Mouse (Mus musculus): ENCODE data around the gene Gapvd1. TPM values are rescaled to one million over a fixed set of nuclear protein-coding genes. Genes with fewer than 3 reads are reported as not detected.
"Not testable (repeated sequence)": the region's sequence is repeated elsewhere in the genome, so short reads cannot be mapped to it uniquely, and the experiment has no call there.

Gapvd1 gene
- total RNA-seq, 2 experiments from 2014 or later, result 93.3 to 109 TPM

DNA sequence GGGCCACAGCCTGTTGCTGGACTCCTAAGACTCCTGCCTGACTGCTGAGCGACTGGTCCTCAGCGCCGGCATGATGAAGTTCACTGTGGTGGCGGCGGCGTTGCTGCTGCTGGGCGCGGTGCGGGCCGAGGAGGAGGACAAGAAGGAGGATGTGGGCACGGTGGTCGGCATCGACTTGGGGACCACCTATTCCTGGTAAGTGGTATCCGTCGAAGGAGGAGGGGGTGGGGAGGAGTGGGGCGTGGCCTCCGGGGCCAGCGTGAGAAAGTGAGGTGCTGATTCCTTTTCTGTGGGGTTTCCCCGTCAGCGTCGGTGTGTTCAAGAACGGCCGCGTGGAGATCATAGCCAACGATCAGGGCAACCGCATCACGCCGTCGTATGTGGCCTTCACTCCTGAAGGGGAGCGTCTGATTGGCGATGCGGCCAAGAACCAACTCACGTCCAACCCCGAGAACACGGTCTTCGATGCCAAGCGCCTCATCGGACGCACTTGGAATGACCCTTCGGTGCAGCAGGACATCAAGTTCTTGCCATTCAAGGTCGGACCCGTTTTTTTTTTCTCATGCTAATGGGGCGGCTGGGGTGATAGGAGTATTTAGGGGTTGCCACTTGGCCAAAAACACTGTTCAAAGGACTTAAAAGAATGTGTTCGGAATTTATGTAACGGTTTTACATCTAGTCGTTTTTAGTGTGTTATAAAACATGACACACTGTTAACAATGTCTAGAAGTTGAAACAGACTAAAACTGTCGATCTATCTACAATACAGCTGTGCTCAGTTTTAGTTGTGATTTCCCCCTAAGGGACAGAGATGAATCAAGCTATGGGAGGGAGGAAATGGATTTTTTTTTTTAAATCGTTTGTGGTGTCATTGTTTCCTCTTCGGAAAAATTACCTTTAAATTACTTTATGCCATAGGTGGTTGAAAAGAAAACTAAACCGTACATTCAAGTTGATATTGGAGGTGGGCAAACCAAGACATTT lies 17.5 kb upstream of the Gapvd1 start:
- intact Hi-C loops (cut with DNase I), result no loop called here
- DNase-seq (ENCODE audit: low spot score in 2 of 2), result no peak

DNA sequence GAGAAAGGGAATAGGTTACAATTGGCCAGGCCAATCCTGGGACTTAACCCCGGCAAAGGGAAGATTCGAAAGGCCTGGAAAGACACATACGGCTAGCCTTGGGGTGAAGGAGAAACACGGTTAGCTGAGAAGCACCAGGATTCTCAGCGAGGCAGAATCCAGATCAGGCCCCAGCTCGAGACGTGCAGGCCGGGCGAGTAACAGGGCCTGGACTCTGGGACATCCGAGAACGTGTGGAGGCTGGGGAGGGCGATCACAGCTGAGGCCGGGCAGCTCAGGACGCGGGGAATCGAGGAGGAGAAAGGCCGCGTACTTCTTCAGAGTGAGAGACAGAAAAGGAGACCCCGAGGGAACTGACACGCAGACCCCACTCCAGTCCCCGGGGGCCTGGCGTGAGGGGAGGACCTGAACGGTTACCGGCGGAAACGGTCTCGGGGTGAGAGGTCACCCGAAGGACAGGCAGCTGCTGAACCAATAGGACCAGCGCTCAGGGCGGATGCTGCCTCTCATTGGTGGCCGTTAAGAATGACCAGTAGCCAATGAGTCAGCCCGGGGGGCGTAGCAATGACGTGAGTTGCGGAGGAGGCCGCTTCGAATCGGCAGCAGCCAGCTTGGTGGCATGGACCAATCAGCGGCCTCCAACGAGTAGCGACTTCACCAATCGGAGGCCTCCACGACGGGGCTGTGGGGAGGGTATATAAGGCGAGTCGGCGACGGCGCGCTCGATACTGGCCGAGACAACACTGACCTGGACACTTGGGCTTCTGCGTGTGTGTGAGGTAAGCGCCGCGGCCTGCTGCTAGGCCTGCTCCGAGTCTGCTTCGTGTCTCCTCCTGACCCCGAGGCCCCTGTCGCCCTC lies 16.6 kb upstream of the Gapvd1 start, which contains the start of gene Hspa5:
TSS of gene Hspa5 (plus strand) at position 603 of the 859 bp plus-strand sequence.
- DNase-seq (ENCODE audit: low spot score in 2 of 2), result peak; percentile 99
- intact Hi-C loops (cut with DNase I), result loop anchor here (2.0 kb wide), 1 partner anchor 17 kb away; the partner anchor contains the start of gene Gapvd1

DNA sequence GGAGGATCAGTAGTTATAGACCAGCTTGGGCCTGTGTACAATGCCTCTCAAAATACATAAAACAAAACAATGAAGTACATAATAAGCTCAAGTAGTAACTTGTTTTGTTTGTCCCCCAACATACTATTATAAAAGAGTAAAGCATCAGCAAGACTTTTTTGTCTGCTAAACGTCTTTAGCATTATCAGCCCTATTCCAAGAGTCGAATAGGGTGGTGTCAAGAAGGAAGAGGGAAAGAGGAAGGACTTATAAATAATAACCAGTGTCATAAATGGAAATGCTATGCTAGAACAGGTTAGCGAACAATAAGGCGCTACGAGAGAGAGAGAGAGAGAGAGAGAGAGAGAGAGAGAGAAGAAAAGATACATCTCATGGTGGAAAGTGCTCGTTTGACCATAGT lies 15.9 kb upstream of the Gapvd1 start:
- no peak for DNase-seq (ENCODE audit: low spot score in 2 of 2)
- intact Hi-C loops (cut with DNase I), result loop anchor here (2.0 kb wide), 1 partner anchor 16 kb away; the partner anchor contains the start of gene Gapvd1

GRCm38 (mm10) chr2:34770049-34770448 lies 15.0 kb upstream of the Gapvd1 start:
- intact Hi-C loops (cut with DNase I), result loop anchor here (2.0 kb wide), 1 partner anchor 15 kb away; the partner anchor contains the start of gene Gapvd1

DNA sequence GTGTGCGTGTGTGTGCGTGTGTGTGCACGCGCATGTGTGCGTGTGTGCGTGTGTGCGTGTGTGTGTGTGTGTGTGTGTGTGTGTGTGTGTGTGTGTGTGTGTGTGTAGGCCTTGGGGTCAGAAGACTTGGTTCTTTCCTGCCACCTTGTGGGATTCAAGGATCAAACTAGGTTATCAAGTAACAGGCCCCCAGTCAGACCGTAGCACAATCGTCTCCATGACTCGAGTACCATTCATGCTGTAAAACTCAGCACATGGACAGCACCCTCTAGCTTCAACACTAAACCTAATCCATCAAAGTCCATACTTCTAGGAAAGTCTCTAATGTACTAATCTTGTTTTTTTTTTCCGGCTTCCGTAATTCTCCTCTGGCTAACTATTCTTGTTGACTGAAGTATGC lies 9.8 kb upstream of the Gapvd1 start:
- DNase-seq (ENCODE audit: low spot score in 2 of 2), result no peak
- intact Hi-C loops (cut with DNase I), result no loop called here

More at GRCm38 (mm10) chr2:34770049-34770448, 15.0 kb upstream of the Gapvd1 start:
- no peak for DNase-seq (ENCODE audit: low spot score in 2 of 2)

GRCm38 (mm10) chr2:34762872-34763271 lies 7.8 kb upstream of the Gapvd1 start:
- no peak for DNase-seq (ENCODE audit: low spot score in 2 of 2)

DNA sequence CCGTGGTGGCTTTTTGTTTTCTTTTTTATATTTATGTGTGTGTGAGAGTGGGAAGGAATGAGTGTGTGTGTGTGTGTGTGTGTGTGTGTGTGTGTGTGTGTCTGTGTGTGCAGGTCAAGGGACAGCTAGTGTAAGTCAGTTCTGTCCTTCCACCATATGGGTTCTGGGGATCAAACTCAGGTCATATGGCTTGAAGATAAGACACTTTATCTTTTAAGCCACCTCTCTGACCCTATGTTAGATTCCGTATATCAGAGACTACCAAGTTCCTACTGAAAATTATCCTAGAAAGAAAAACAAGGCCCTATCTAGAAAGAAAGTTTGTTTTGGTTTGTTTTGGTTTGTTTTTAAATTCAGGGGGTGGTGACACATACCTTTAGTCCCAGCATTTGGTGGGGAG lies 7.1 kb upstream of the Gapvd1 start:
- intact Hi-C loops (cut with DNase I), result no loop called here
- no peak for DNase-seq (ENCODE audit: low spot score in 2 of 2)

More at GRCm38 (mm10) chr2:34762872-34763271, 7.8 kb upstream of the Gapvd1 start:
- intact Hi-C loops (cut with DNase I), result no loop called here

- DNase-seq (ENCODE audit: low spot score in 2 of 2); intact Hi-C loops (cut with DNase I): not testable (repeated sequence)
These were observed 6.2 kb upstream of the Gapvd1 start for GRCm38 (mm10) chr2:34761272-34761671.

- DNase-seq (ENCODE audit: low spot score in 2 of 2), result no peak
- intact Hi-C loops (cut with DNase I), result no loop called here
These were observed 2.3 kb upstream of the Gapvd1 start for GRCm38 (mm10) chr2:34757341-34757740.

DNA sequence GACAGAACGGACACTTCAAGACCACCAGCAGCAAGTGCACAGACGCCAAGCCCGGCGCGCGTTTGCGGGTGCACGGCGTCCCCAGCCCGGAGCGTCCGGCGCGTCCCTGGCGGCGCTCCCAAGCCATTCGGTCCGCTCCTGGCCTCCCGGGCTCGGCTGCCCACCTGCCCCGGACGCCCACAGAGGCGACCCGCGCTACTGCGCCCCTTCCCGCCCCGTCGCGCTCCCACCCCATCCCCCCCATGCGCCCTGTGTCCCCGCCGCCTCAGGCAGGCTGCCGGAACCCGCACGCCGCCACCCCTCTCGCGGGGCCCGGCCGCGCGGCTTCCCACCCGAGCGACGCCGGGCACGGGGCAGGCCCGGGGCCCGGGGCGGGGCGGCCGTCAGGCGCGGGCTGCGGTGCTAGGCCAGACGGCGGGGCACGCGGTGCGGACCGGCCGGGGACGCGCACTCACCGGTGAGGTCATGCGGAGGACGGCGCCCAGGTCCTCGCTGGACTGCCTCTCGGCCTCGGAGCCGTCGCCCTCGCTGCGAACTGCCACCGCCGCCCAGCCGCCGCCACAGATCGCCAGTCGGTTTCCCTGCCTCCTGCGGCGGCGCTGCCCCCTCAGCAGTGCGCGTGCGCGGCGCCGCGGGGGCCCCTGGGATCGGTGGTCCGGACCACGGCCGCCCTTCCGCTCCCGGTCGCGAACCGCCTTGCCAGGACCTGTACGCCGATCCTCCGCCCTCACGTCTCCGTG lies 1.1 kb downstream of the Gapvd1 start:
- peak; percentile 84 to 89 for DNase-seq (ENCODE audit: low spot score in 2 of 2)
- intact Hi-C loops (cut with DNase I), result loop anchor here (2.0 kb wide), 1 partner anchor 17 kb away; the partner anchor contains the start of gene Hspa5

- intact Hi-C loops (cut with DNase I), result no loop called here
These were observed 4.8 kb downstream of the Gapvd1 start for GRCm38 (mm10) chr2:34750245-34750644.

DNA sequence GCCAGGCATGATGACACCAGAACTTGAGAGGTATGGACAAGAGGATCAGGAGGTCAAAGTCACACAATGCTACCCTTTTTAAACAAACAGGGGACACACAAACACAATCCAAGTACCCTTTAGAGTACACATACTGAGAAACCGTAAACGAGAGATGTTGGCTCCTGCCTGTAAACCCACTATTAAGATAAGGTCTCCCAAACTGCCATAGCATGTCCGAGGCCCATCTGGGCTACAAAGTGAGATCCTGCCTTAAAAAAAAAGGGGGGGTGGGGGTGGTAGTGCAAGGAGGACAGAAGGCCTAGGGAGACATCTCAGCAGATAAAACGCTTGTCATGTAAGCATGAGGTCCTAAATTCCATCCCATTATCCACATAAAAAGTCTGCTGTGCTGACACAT lies 6.6 kb downstream of the Gapvd1 start:
- no peak for DNase-seq (ENCODE audit: low spot score in 2 of 2)
- intact Hi-C loops (cut with DNase I), result no loop called here

More at GRCm38 (mm10) chr2:34750245-34750644, 4.8 kb downstream of the Gapvd1 start:
- DNase-seq (ENCODE audit: low spot score in 2 of 2), result no peak

DNA sequence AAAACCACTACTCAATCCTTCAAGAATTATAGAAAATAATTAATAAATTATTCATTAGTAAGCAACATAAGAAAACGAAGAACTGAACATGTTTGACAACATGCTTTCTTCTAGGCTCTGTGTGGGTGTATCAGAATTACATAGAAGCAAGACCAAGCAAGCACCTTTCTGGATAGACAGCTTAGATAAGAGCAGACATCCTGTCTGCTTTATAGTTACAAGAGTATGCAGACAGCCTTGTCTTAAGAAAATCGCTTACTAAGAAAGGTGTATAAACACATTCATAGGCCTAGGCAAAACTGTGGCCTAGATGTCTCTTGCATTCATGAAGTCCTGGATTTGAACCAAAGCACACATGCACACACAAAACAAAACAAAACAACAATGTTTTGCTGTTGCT lies 9.4 kb downstream of the Gapvd1 start:
- DNase-seq (ENCODE audit: low spot score in 2 of 2), result no peak
- intact Hi-C loops (cut with DNase I), result no loop called here

DNA sequence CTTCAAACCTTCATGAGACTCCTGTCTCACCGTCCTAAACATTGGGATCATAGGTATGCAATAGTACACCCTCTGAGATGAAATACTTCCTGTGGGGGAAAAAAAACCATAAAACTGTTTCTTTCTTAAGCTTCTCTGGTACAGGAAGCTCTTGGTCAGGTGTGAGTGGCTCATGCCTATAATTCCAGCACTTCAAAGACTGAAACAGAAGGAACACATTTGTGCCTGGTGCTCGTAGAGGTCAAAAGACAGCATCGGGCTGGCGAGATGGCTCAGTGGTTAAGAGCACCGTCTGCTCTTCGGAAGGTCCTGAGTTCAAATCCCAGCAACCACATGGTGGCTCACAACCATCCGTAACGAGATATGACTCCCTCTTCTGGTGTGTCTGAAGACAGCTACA lies 10.6 kb downstream of the Gapvd1 start:
- intact Hi-C loops (cut with DNase I), result no loop called here
- DNase-seq (ENCODE audit: low spot score in 2 of 2), result no peak

DNA sequence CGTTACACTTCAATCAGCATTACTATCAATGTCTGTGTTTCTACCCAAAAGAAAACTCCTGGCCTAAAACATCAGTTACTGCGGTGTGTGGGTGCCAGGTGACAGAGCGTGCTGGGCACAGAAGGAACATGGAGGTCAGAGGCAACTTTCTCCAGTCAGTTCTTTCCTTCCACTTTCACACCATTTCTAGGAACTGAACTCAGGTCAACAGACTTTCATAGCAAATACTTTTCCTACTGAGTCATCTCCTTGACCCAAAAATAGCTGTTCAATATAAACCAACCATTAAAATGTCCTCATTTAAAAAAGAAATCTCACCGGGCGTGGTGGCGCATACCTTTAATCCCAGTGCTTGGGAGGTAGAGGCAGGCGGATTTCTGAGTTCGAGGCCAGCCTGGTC lies 12.4 kb downstream of the Gapvd1 start:
- intact Hi-C loops (cut with DNase I), result no loop called here
- DNase-seq (ENCODE audit: low spot score in 2 of 2), result no peak

DNA sequence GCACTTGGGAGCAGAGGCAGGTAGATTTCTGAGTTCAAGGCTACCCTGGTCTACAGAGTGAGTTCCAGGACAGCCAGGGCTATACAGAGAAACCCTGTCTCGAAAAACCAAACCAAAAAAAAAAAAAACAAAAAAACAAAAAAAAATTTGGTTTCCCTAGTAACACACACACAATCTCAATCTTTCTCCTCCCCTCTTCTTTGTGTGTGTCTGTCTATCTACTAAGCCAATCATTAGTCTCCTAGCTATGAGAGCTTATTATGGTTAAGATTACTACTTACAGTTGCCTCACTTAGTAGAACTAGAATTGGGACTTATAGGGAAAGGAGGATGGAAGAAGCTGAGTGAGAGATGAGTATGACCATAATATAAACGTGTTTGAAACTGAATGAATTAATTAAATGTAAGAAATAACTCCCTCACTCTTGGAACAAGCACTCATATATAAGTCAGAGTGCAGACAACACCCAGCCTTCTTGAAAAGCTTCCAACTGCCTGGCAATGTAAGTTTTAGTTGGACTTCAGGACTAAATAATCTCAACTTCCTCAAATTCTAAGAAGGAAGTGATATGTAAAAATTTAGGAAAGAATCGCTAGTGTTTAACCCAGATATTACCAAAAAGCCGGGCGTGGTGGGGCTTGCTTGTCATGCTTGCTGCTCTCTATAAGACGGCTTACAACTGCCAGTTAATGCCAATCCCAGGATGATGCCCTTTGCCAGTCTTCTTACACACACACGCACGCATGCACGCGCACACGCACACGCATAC lies 13.5 kb downstream of the Gapvd1 start:
- intact Hi-C loops (cut with DNase I), result no loop called here
- DNase-seq (ENCODE audit: low spot score in 2 of 2), result no peak

DNA sequence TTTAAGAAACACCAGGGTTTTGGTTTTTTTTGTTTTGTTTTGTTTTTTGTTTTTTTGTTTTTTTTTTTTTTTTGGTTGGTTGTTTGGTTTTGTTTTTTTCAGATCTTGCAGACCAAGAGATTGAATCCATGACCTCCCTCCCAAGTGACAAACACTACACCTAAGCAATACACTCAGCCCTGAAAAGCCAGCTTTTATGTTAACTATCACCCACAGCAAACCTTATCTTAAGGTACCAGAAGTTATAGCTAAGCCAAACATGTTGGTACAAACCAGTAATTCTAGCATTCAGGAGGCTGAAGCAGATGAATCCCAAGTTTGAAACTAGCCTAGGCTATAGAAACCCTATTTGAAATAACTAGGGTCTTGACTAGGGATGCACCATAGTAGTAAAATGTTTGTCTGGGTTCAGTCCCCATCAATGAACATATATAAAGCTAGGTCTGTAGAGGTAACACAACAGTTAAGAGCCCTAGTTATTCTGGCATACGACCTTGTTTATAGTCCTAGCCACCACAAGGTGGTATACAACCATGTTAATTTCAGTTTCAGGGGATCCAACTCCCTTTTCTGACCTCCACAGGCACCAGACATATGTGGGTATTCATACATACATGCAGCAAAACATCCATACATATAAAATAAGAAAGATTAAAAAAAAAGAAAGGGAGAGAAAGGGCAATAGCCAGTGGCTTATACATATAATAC lies 15.2 kb downstream of the Gapvd1 start:
- intact Hi-C loops (cut with DNase I), result no loop called here
- no peak for DNase-seq (ENCODE audit: low spot score in 2 of 2)

DNA sequence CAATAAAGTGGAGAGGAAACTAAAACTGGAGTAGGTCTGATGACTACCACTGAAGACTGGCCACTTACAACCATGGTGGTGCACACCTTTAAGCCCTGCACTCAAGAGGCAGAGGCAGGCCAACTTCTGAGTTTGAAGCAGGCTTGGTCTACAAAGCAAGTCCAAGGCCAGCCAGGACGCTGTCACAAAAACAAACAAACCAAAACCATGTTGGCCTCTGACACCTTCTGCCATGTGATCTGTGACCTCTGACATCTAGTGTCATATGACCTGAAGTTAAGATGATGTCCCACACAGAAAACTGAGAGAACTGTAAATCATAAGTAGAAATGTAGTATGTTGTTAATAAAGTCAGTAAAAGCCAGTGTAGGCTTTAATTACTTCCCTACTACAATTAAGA lies 17.1 kb downstream of the Gapvd1 start:
- no peak for DNase-seq (ENCODE audit: low spot score in 2 of 2)
- intact Hi-C loops (cut with DNase I), result no loop called here
